Mouse (Mus musculus) testis, postnatal 10 days (tissue): ENCODE results near the gene Dad1.
A peak's percentile ranks its signal among the peaks of the same experiment; 100 is the strongest.

ENCODE experiments used
- DNase-seq: peaks from one replicate; pipeline ENCODE4 v3.0.0; 2021; ENCODE audit warnings: low spot score

Dad1 gene

GRCm38 (mm10) chr14:54224484-54225467 is 29.1 kb downstream of the Dad1 start:
- no peak for DNase-seq

- DNase-seq: no peak
These were observed 29.9 kb downstream of the Dad1 start for GRCm38 (mm10) chr14:54224064-54224417.

- no peak for DNase-seq
These were observed 30.4 kb downstream of the Dad1 start for GRCm38 (mm10) chr14:54223315-54224063.

GRCm38 (mm10) chr14:54222289-54222727 is 31.6 kb downstream of the Dad1 start:
- DNase-seq: no peak

GRCm38 (mm10) chr14:54221641-54222040 is 32.3 kb downstream of the Dad1 start:
- DNase-seq: no peak

- DNase-seq: peak; percentile 18
These were observed 33.0 kb downstream of the Dad1 start for GRCm38 (mm10) chr14:54220726-54221494.

GRCm38 (mm10) chr14:54219849-54220248 is 34.1 kb downstream of the Dad1 start:
- peak; percentile 18 for DNase-seq

GRCm38 (mm10) chr14:54219256-54219655 is 34.6 kb downstream of the Dad1 start:
- no peak for DNase-seq

GRCm38 (mm10) chr14:54218721-54219120 is 35.2 kb downstream of the Dad1 start:
- DNase-seq: no peak

GRCm38 (mm10) chr14:54218233-54218632 is 35.7 kb downstream of the Dad1 start:
- no peak for DNase-seq

- no peak for DNase-seq
These were observed 37.8 kb downstream of the Dad1 start for GRCm38 (mm10) chr14:54216126-54216525.

GRCm38 (mm10) chr14:54214901-54215300 is 39.0 kb downstream of the Dad1 start:
- no peak for DNase-seq

GRCm38 (mm10) chr14:54214477-54214876 is 39.4 kb downstream of the Dad1 start:
- DNase-seq: no peak

GRCm38 (mm10) chr14:54213734-54214133 is 40.2 kb downstream of the Dad1 start:
- DNase-seq: no peak

GRCm38 (mm10) chr14:54211755-54212154 is 42.1 kb downstream of the Dad1 start:
- DNase-seq: no peak

- DNase-seq: no peak
These were observed 42.7 kb downstream of the Dad1 start for GRCm38 (mm10) chr14:54211199-54211598.

- no peak for DNase-seq
These were observed 43.5 kb downstream of the Dad1 start for GRCm38 (mm10) chr14:54210401-54210800.

- no peak for DNase-seq
These were observed 44.0 kb downstream of the Dad1 start for GRCm38 (mm10) chr14:54209932-54210331.

GRCm38 (mm10) chr14:54208741-54209140 is 45.2 kb downstream of the Dad1 start:
- no peak for DNase-seq

GRCm38 (mm10) chr14:54207924-54208323 is 46.0 kb downstream of the Dad1 start:
- DNase-seq: no peak

- DNase-seq: no peak
These were observed 47.0 kb downstream of the Dad1 start for GRCm38 (mm10) chr14:54206750-54207550.
